Mouse (Mus musculus) NIH3T3 (cell line): Measurements from ENCODE around the gene Cnr1.

Source experiments
- DNase-seq: peaks from one replicate; pipeline ENCODE4 v3.0.0-alpha.2; 2012; ENCODE audit warnings: low read depth

The Cnr1 gene

DNA sequence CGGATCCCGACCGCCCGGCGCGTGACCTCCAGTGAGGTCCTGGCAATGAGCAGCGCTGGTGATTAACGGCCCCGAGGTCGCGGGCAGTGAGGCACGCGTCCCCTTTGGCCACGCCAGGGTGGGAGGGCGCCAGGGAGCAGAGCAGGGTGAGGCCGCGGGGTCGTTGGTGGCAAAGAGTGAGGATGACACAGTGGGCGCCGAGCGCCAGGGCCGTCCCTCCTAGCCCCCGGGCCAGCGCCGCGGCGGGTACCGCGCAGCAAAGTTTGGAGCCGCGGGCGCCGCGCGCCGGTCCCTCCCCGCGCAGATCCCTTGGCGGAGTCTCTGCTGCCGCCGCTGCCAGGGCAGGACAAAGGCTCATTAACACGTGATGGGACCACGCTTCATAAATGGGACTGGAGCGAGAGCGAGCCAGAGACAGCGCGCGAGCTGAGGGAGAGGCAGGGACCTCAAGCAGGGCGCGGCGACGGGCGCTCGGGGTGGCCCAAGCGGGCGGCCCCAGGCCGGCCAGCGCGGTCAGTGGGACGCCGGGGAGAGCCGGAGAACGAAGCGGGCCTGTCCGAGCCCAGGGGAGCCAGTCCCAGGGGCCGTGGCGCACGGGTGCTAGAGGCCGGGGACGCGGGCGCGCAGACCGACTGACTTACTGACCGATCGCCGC is at the start of gene Cnr1:
Gene Cnr1 (plus strand): TSS at position 360 of the 655 bp plus-strand sequence.
- no peak for DNase-seq

DNA sequence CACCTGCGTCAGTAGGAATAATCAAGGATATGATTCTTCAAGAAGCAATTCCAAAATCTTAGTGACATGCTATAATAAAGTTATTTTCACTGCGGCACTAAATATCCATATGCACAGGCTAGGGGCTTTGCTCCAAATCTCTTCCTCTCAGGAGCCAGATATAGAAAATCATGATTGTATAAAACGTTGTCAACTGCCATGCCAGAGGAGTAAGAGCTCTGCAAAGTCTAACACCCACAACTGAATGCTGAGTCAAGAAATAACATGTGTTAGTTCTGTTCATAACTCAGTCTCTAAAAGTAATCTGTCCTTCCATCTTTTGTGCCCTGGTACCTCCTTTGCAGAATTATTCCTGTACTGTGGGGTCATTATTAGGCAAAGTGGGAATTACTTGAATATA is 44.4 kb upstream of the Cnr1 start:
- no peak for DNase-seq

DNA sequence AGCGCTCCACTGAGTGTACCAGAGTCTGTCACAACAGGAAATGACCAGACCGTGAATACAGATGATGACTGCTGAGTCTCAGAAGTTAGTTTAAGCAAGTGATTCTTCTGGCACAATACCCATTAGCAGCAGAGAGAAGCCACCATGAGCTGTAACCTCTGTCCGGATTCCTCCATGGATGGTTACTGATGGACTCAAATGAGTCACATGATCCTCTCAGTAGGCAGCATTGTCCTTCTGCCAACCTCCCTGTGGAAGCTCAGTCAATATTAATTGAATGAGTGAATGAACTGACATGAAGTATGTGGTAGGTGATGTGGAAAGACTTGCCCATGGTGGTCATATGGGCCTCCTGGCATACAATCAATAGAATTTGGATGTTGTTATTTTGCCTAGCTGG is 38.4 kb upstream of the Cnr1 start:
- no peak for DNase-seq

DNA sequence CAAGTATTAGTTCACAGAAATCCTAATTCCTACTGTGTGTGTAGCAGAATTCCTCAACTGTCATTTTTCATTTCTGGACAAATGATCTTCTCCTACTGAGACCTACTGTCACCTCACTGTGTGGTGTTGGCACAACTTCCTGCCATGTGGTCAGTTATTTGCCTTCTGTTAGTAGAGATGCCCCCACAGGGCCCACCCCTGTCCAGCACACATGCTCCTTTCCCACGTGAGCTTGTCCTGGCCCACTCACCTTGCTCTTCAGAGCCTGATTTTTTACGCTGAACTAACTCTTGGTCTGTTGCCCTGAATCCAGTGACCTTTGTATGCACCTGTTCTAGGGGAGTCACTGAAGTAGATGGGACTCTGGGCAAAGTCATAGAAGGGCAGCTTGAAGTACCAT is 34.4 kb upstream of the Cnr1 start:
- DNase-seq, result no peak

DNA sequence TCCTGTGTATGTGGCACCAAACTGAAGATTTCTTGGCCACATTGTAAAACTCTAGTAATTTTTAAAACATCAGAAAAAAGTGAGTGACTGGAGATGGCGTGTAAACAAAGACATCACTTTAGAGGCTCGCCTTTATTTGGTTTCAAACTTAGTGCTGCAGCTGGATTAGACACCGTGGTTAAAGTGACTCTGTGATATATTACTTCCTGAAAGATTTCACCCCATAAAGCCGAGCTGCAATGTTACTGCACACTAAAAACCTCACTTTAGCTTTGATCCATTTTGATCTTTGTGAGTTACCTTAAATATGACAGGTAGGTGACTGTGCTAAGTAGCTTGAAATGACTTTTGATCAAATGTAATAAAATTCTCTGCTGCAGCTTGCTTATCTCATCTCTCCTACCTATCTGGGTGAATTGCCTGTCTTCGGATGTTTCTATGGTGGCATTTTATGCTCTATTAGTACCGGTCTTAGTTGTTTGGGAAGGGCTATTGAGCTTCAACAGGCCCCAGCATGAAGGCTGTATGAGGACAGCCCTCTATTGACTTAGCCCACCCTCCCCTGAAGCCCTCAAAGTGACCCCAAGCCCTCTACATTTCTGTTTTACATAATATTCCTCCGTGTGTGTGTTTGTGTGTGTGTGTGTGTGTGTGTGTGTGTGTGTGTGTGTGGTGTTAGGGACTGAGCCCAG is 32.1 kb upstream of the Cnr1 start:
- DNase-seq, result no peak

DNA sequence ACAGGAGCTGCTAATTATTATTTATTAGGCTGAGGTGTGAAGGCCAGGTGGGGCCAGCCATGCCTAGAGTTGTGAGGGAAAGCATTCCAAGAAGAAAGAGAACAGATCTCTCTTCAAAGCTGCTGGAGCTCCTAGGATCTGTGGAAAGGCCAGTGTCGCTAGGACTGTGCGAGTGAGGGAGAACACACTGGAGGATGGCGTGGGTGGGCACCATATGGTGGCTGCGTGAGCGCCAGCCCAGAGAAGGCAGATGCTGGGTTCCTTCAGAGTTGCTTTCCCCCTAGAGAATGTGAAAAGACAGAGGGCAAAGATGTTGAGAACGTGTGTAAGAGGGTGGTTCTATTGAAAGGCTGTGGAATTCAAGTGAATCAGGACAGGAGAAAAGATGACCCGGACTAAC is 30.6 kb upstream of the Cnr1 start:
- DNase-seq, result no peak

DNA sequence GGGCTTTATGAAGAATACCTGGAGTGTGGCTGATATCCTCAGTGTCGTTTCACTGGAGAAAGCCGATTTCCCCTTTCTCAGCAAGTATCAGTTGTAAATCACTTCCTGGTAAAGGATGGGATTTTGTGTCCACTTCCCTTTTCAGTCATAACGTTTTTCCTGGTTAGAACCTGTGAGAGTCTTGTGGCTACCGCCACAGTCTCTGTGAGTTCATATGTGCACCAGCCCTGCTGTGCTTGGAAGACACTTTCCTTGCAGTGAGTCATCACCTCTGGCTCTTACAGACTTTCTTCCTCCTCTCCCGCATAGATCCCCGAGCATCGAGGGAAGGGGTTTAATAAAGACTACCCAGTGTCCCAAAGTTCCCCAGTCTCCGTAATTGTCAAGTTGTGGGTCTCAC is 29.3 kb upstream of the Cnr1 start:
- DNase-seq, result no peak

DNA sequence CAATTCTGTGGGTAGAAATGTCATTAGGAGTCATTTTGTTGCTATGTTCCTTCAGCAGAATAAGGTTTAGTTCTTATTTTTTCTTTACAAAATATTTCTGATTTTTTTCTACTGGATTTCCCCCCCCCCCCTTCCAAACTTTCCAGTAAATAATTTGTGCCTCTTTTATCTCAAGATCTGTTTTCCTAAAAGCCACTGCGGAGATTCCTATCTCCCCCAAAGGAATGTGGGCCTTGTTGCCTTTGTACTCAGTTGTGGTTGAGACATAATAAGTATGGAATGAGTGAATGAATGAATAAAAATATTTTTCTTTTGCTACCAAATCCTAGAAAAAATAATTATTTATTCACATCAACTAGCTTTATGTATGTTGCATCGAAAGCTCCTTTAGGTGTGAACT is 28.9 kb upstream of the Cnr1 start:
- no peak for DNase-seq

DNA sequence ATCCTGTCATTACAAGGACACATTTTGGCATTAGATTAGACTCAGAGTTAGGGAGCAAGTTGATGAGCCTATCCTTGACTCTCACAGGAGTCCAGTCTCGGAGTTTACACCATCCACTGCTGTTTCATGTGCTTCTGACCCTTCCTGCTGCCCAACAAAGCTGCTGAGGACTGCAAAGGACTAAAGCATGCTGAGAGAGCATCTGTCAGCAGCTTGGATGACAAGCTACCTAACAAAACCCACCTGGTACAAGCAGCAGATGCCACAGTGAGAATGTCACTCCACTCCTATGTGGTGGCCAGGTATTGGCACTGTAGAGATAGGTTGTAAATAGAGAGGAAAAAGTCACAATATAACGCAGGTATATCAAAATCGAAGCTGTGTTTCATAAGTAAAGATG is 22.7 kb upstream of the Cnr1 start:
- DNase-seq, result no peak

DNA sequence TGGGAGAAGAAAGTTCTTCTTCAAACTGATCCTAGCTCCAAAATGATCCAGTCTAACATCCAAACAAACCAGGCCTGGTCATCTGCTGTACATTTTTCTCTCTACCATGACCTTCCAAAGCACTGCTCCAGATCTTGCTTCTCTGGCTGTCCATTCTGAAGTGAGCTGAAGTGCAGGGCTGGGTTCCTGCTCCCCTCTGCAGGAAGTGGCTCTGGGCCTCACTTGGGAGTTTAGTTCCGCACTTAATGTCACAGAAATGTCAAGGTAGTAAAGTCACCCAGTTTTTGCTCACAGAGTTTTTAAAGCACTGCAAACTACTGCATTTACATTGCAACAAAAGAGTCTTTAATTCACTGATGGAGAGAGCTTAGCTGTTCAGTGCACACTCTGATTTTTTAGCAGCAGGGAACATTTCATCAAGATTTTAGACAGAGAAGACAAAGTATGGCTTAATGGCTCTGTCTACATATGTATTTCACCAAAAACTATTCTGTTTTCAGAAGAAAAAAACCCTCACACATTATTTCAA is 20.5 kb upstream of the Cnr1 start:
- DNase-seq, result no peak

DNA sequence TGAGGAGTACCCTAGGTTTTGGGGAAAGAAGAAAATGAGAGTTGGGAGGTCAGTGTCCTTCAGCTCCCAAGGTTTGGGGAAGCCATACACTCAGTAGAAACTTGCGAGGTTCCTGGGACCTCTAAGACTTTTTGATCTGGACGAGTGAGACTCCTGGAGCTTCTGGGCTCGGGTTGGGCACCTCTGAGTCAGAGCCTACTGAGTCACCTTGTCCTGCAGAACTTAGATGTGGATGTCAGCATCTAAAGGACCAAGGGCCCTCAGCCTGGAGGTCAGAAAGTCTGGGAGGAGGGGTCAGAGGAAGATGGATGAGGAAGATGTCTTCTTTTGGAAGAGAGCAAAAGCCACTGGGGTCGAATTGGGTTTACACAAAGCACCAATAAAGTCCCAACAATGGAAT is 19.6 kb upstream of the Cnr1 start:
- DNase-seq, result no peak

DNA sequence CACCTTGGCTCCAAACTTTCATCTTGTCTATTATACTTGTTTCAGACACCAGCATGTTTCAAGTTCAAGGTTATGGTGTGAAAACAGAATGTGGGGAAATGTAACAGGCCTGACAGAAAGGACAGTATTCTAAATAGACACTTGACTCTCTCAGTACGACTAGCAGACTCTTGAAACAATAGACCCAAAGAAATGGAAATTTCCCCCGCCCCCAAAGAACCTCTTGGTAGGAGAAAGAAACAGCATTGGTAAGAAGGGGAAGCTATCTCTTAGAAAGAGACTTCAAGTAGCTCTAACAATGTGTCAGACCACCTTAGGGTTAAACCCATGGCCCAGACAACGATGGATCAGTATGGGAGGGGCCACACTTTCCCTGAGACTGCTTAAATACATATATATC is 15.6 kb upstream of the Cnr1 start:
- DNase-seq, result no peak

DNA sequence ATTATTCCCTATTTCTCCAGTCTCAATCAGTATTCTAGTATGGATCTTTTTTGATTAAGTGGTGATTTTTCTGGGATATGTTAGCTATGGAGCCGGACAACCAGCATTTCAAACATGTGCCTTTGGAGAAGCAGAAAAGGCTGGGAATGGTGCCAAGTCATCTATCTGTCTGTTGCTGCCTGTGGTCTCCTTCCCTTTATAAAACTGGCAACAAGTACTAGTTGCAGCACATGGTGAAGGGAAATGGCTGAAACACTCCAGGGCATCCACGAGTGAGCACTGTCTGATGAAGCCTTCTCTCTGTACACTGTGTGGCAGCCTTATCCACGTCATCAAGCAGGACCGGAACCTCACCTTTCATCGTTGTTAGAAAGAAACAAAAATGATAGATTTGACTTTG is 8.7 kb upstream of the Cnr1 start:
- DNase-seq, result no peak

DNA sequence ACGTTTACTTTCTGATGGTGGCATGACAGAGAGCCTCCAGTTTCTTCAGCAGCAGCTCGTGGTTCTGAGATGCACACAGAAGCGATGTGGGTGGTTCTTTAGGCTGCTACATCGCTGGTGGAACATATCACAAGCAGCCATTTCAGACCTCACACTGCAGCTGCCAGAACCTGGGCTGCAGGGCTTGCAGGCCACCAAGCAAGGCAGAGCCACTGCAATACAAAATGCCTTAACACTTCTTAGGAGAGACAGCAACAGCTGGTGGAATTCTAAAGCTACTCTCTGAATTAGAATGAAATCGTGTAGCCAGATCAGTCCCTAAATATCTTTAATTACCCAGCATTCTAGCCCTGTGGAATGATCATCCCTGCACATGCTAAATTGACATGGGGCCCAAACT is 3.6 kb upstream of the Cnr1 start:
- no peak for DNase-seq

DNA sequence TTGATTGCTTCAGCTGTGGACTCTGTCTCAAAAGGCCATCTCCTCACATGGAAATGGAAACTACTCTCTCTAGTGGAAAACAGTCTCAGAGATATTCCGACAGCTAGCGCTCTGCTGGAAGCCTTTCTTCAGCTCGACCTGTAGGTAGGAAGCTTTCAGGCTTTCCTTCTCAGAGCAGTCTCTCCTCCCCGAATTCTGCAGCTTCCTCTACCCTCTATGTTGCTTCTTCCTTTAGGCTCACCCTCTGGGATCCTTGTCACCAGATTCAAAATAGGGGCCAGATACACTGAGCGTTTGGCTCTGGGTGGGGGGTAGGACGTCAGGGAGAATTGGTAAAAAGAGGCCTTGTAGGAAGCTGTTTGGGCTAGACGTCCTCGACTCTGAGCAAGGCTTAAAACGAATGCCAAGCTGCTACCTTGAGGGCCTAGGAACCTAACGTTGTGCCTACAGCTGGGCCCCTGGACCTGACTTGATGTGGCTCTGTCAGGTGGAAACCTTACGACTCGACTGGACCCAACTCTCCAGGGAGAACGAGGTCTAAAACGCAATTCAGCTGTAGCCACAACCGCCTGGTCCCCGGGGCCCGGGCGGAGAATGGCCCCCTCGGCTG is 1.1 kb upstream of the Cnr1 start:
- DNase-seq, result no peak

DNA sequence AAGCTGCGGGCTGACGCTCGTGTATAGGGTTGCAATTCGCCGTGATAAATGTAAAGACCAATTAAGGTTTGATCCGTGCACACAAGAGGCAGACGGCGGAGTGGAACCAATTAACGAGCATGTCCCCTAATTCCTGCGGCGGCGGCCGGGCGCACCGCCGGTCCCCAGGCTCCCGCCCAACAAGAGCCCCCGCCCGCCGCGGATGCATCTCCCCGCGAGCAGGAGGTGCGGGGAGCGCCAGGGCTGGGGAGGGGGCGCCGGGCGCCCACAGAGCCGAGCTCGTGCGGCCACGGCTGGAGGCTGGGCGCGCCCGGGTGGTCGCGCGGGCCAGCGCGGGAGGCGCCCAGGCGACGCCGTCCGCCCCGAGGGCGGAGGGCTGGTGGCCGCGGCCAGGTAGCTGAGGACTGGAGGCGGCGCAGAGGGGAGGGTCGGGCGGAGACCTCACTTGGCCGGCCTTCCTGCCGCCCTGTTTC is 596 bp upstream of the Cnr1 start:
- no peak for DNase-seq

DNA sequence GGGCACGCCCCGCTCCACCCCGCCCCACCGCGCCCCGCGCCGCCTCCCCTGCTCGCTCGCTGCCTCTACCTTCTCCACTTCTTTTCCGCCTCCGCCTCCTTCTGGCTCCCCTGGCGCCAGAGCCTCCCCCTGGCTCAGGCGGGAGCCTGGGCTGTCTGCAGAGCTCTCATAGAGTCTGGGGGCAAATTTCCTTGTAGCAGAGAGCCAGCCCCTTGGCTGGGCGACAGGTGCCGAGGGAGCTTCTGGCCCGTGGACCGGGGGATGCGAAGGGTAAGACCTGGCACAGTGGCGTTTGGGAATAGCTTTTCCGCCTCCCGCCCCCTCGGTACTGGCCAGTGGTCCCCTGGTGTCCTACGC is 474 bp downstream of the Cnr1 start:
- no peak for DNase-seq

DNA sequence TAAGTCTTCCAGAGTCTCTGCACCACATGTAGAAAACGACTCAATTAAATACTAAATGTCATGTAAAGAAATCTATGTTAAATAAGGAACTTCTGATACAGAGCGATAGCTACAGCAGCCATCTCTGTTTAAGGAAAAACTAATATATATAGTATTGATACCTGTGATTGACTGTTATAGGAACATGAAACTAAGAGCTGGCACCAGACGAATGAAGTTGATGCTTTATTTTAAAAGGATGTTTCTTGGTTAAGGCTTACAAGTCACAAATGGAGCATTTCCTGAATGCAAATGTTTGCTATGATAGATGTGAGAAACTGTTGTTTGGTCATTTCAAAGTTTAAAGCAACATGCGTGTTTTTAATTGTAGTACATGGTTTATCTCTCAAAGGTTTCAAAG is 1.1 kb downstream of the Cnr1 start:
- DNase-seq, result no peak

DNA sequence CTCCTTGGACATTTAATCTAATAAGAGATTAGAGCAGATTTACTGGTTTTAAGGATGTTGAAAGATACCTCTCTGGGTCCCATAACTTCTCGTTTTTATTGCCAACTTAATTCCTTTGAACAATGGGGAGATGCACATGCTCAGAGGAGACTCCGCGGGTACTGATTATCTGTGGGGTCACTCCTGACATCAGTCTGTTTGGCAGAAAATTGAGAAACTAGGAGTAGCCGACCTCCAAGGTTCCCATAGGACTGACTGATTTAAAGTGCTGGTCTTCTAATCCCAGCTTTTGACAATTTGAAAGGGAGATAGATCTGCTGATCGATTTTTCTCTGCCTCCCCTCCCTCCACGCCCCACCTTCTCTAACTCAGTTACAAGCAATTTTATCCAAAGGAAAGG is 1.6 kb downstream of the Cnr1 start:
- DNase-seq, result no peak

DNA sequence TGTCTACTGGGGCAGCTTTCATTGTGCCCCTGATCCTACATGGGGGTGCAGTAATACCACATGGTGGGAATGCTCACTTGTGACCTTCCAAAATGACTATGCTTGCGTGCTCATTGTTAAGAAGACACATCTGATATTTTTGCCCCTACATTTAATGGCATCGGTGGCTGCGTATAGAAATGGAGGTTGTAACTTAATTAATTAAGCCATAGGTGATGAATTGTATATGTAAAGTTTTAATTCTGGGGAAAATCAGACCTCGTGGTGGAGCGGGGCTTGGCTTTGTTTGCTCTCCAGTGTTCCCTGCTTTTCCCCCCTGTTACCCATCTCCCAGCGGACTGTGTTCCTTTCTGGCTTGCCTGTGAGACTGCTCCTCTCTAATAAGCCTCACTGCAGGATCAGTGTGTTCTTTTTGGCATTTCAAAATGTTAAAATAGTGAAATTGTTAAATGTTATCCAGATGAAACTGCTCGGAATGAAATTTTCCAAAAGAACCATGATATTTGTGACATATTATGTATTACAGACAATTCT is 2.4 kb downstream of the Cnr1 start:
- DNase-seq, result no peak

DNA sequence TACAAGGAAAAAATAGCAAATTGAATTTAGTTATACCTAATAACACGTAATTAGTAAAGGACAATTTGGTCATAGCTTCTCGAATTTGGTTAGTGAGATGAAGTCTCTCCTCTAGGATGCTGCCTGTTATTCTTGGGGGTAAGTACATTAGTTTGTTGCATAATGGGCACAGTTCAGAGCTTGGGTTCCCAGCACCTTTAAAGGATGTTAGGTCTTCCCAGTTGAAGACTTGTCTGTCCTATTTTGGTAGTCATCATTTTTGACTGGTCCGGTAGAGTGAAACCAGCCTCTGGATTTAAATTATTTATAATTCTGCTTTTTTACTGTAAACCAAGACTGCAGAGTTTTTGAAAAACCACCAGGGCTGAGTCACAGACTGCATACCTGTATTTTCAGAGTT is 3.3 kb downstream of the Cnr1 start:
- no peak for DNase-seq

DNA sequence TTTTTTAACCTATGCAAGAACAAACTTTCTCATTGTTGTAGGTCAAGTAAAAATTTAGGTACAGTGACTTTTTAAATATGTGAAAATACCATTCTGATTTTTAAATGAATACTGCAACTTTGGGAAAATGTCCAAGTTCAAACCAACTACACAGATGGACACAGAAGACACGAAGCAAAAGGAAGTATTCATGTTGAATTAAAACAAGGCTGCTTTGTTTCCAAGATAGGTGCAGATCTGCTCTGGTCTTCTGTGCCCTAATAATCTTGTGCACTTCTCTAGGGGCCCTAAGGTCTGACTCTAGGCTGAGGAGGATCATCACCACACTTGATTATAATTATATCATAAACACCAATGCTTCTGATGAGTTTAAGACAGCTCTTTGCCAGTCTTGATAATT is 4.1 kb downstream of the Cnr1 start:
- no peak for DNase-seq

DNA sequence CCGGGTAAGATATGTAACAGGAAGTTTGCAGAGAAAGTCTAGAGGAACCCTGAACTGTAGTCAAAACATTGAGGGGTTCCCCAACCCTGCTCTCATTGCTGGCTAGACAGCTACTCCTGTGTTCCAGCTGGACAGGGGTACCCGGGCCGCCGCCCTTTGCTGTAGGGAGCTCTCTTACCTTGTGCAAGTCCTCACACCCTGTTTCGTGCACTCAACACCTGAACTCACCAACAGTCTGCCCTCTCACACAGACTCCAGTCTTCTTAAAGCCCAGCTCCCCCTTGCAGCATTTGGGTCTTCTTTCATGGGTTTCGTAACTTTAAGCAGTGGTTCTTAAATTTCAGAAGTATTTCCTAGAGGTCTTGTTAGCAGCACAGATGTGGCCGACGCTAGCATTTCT is 7.0 kb downstream of the Cnr1 start:
- DNase-seq, result no peak
